Mouse (Mus musculus): ENCODE data around the gene Ptms.

GRCm38 (mm10) chr6:124965088-124965719 is 45.3 kb upstream of the Ptms start, which contains the start of gene Cops7a:
- TF ChIP-seq POLR2A (IDR thresholded peaks at IDR 0.05; ENCODE audit: control insufficient read depth, extremely low read depth, insufficient read depth, low read length, poor library complexity) (peak; percentile 92), CTCF (IDR thresholded peaks at IDR 0.05; ENCODE audit: borderline replicate concordance, control insufficient read depth, extremely low read depth, insufficient read depth, low read length, poor library complexity) (0 out of 2 replicates have a peak, but pooled peaks have one; percentile 40)

Data from thymus, adult 2 months (tissue).